Mouse (Mus musculus) bone marrow macrophage, adult 2 months (primary cell): Measurements from ENCODE around the gene Atp1a2.

Experiments used
- CTCF ChIP-seq: IDR thresholded peaks from 2 replicates; pipeline ENCODE4 v1.5.1; 2012; ENCODE audit warnings: low read depth, mild to moderate bottlenecking, low read length, moderate library complexity
- POLR2A ChIP-seq: IDR thresholded peaks from 2 replicates; pipeline ENCODE4 v1.6.1; 2012; ENCODE audit warnings: mild to moderate bottlenecking, low read depth, low read length, borderline replicate concordance

GRCm38 (mm10) chr1:172242401-172242800 is 55.5 kb downstream of the Atp1a2 start:
- TF ChIP-seq CTCF: no peak
- TF ChIP-seq POLR2A: no peak
